Mouse (Mus musculus) stomach, embryonic 14.5 days (tissue): ENCODE results near the gene Doc2b. TPM values are rescaled to one million over a fixed set of nuclear protein-coding genes. Genes with fewer than 3 reads are reported as not detected.

Source experiments
- ATAC-seq: fragments of 200-750 bp; cut with Nextera tagmentation; 2 replicates; pipeline ENCODE4 v1.8.0; 2017; ENCODE audit warnings: low read depth, moderate TSS enrichment; ENCODE audit not compliant: insufficient number of reproducible peaks, insufficient read depth, low FRiP score
- H3K27ac ChIP-seq: fragments of 300-500 bp; sonication (generic); 2 replicates; pipeline ENCODE4 v1.5.1; 2014; ENCODE audit warnings: mild to moderate bottlenecking, low read length, moderate library complexity, mixed read lengths
- H3K27me3 ChIP-seq: fragments of 300-500 bp; sonication (generic); 2 replicates; pipeline ENCODE4 v1.6.1; 2014; ENCODE audit warnings: low read length, control low read depth, mixed read lengths; ENCODE audit not compliant: control insufficient read depth, insufficient read depth
- H3K36me3 ChIP-seq: fragments of 300-500 bp; sonication (generic); 2 replicates; pipeline ENCODE4 v1.6.1; 2014; ENCODE audit warnings: mild to moderate bottlenecking, control low read depth, low read length, moderate library complexity, mixed read lengths; ENCODE audit not compliant: control insufficient read depth, insufficient read depth
- H3K4me1 ChIP-seq: fragments of 300-500 bp; sonication (generic); 2 replicates; pipeline ENCODE4 v1.6.1; 2014; ENCODE audit warnings: low read length, control low read depth, mixed read lengths; ENCODE audit not compliant: control insufficient read depth, insufficient read depth
- H3K4me2 ChIP-seq: fragments of 300-500 bp; sonication (generic); replicated peaks from 2 replicates; pipeline ENCODE4 v1.6.1; 2014; ENCODE audit warnings: low read depth, low read length, control low read depth
- H3K4me3 ChIP-seq: fragments of 300-500 bp; sonication (generic); 2 replicates; pipeline ENCODE4 v1.5.1; 2014; ENCODE audit warnings: low read depth, low read length, control low read depth
- H3K9ac ChIP-seq: fragments of 300-500 bp; sonication (generic); replicated peaks from 2 replicates; pipeline ENCODE4 v1.6.1; 2014; ENCODE audit warnings: low read depth, mild to moderate bottlenecking, control low read depth, low read length, moderate library complexity, mixed read lengths
- H3K9me3 ChIP-seq: fragments of 300-500 bp; sonication (generic); 2 replicates; pipeline ENCODE4 v1.6.1; 2016; ENCODE audit warnings: low read depth, low read length, control low read depth; ENCODE audit not compliant: control insufficient read depth
- WGBS: fragments of 180-500 bp; shearing (Covaris S2); extraction: QIAGEN DNeasy Blood & Tissue Kit; methylation state at CpG from one replicate; pipeline ENCODE4 v1.1.7; 2014; 5-methylcytosine and 5-hydroxymethylcytosine counted together
- polyA plus RNA-seq: library from polyadenylated mRNA; unstranded; fragments of >200 nt; fragmentation: Nextera tagmentation; extraction: Ambion mirVana; gene quantifications from 2 replicates; pipeline ENCODE4 v1.2.1, GENCODE M21; 2014

Doc2b gene
- polyA plus RNA-seq, 1 experiment from 2014 or later, result 2.6 TPM

DNA sequence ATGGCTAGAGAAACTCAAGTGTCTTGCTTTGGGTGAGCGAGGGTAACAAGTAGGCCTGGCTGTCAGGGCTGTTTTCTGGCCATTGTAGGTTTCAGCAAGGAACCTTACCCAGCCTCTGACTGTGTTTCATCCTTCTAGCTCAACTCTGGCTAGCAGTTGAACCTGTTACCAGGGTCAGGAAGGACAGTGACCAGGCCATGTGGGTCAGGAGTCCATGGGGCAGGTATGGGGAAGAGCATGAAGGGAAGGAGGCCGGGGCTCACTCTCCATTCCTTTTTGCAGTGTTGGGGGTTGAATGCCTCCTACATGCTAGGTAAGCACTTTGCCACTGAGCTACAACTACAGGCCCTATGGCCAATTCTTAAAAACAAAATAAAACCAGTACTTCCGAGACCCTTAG lies 34.5 kb upstream of the Doc2b start:
- WGBS, result 93% methylated on average over 3 of the region's 3 CpGs
- no peak overlapping the region for H3K9ac ChIP-seq
- no peak for ATAC-seq

DNA sequence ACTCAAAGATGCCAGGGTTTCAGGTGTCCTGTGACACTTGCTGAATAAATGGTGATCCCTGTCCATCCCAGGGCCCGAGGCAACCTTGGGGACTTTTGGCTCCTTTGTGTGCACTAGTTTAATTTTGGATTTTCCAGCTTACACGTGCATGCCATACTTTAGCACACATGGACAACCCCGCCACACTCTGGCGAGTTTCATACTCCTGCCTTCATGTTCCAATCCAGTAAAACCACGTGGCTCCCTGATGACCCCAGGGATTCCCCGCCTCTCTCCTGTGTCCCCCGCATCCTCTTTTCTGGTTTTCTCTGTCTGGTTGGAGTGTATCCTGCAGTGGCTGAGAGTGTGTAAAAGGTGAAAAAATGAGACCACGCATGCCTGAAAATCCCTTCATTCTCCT lies 31.6 kb upstream of the Doc2b start:
- Histone ChIP-seq H3K4me3 (no peak overlapping the region), H3K9ac (no peak overlapping the region), H3K36me3 (no peaks in the 10 kb centered on the region), H3K4me1 (no peaks in the 10 kb centered on the region), H3K27ac (no peak overlapping the region), H3K27me3 (no peaks in the 10 kb centered on the region), H3K4me2 (no peak overlapping the region), H3K9me3 (no peaks in the 10 kb centered on the region)
- no peak for ATAC-seq
- 86% methylated on average over 8 of the region's 8 CpGs for WGBS

More for the DNA sequence above, 34.5 kb upstream of the Doc2b start:
- H3K9me3 ChIP-seq, result no peaks in the 10 kb centered on the region
- H3K4me3 ChIP-seq, result no peak overlapping the region
- no peak overlapping the region for H3K4me2 ChIP-seq
- no peak overlapping the region for H3K27ac ChIP-seq
- no peaks in the 10 kb centered on the region for H3K36me3 ChIP-seq
- no peaks in the 10 kb centered on the region for H3K27me3 ChIP-seq
- H3K4me1 ChIP-seq, result no peaks in the 10 kb centered on the region

DNA sequence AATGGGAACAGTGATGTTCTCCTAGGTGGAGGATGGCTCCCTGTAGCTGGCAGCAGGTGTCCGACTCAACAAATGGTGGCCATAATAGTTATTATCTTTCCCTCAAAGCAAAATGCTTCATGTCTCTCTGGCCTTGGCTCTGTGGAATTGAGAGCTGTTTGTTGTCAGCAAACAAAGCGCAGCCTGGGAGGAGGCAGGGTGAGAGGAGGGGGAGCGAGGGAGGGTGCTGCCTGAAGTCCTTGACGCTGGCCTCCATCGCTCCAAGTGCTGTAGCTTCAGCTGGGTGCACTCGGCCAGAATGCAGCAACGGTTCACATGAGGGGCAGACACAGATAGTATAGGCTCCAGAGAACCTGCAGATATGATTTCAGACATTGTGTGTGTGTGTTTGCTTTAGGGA lies 27.7 kb upstream of the Doc2b start:
- Histone ChIP-seq H3K4me3 (no peak overlapping the region), H3K36me3 (no peaks in the 10 kb centered on the region), H3K27ac (no peak overlapping the region), H3K27me3 (no peaks in the 10 kb centered on the region), H3K9me3 (no peaks in the 10 kb centered on the region), H3K4me2 (no peak overlapping the region), H3K4me1 (no peaks in the 10 kb centered on the region), H3K9ac (no peak overlapping the region)
- ATAC-seq, result no peak
- WGBS, result 51% methylated on average over 7 of the region's 7 CpGs

DNA sequence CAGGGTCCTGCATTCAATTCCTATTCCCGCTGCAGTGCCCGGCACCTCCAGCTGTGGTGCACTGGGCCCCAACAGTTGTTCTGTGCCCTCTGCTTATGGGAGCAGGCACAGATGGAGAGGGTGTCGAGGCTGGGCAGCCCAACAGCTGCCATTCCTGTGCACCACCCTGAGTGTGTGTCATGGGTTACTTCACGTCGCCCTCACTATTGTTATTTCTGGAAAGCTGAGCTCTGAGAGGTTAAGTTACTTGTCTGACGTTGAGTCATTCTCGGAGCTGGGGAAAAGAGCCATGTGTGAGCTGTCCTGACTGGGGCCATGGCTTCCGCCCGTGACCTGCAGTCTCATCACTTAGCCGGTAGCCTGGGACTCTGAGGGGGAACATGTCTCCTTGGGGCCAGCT lies 17.2 kb upstream of the Doc2b start:
- WGBS, result 48% methylated on average over 10 of the region's 10 CpGs
- Histone ChIP-seq H3K36me3 (no peaks in the 10 kb centered on the region), H3K27me3 (no peaks in the 10 kb centered on the region)

DNA sequence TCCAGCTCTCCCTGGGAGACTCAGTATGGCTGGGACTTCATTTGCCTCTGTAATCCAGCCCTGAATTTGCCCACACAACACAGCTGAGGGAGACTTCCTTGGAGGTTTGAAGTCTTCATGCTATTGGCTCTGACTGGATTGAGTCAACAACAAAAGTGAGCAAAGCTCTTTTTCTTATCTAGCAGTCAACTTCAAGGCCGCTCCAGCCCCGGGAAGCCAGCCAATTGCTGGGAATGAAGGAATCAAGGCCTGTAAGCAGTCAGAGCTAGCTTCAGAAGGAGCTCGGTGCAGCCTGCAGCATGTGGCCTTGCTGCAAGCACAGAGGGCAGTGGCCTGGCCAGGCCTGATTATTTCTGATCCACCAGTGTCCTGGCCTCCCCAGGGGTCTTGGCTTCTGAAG lies 16.1 kb upstream of the Doc2b start:
- H3K27ac ChIP-seq, result peak overlapping the region; percentile 95
- H3K36me3 ChIP-seq, result no peaks in the 10 kb centered on the region
- H3K9me3 ChIP-seq, result no peaks in the 10 kb centered on the region
- H3K4me2 ChIP-seq, result no peak overlapping the region
- H3K9ac ChIP-seq, result no peak overlapping the region
- no peak overlapping the region for H3K4me3 ChIP-seq
- H3K27me3 ChIP-seq, result no peaks in the 10 kb centered on the region
- peak; percentile 77 for ATAC-seq
- WGBS, result 18% methylated on average over 3 of the region's 3 CpGs
- H3K4me1 ChIP-seq, result peaks cover 28% of the 10 kb centered on the region

More for the DNA sequence above, 17.2 kb upstream of the Doc2b start:
- ATAC-seq, result no peak
- Histone ChIP-seq H3K9ac (no peak overlapping the region), H3K4me2 (no peak overlapping the region), H3K4me3 (no peak overlapping the region), H3K27ac (peak overlapping the region; percentile 95), H3K9me3 (no peaks in the 10 kb centered on the region), H3K4me1 (peaks cover 24% of the 10 kb centered on the region)

DNA sequence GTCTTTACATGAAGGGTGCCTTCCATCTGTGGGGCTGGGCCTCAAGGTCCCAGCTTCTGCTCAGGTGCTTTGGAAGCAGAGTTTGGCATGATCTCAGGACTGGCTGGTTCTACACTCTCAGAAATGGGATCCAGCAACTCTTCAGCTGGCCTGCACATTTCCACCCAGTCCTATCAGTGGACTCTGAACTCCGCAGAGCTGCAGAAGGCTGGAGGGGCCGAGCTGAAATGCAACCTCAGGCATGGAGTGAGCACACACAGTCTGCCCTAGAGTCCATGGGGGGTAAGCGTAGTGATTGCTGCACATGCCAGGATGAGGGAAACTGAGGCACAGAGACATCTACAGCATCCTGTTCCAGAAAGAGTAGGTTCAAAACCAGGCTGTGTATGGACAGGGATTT lies 14.7 kb upstream of the Doc2b start:
- ATAC-seq, result no peak
- Histone ChIP-seq H3K36me3 (no peaks in the 10 kb centered on the region), H3K27ac (peak overlapping the region; percentile 3; the same call in 1 of the 2 replicates), H3K9ac (no peak overlapping the region), H3K27me3 (no peaks in the 10 kb centered on the region), H3K9me3 (no peaks in the 10 kb centered on the region), H3K4me1 (peaks cover 28% of the 10 kb centered on the region), H3K4me3 (no peak overlapping the region), H3K4me2 (no peak overlapping the region)
- 92% methylated on average over 3 of the region's 3 CpGs for WGBS

DNA sequence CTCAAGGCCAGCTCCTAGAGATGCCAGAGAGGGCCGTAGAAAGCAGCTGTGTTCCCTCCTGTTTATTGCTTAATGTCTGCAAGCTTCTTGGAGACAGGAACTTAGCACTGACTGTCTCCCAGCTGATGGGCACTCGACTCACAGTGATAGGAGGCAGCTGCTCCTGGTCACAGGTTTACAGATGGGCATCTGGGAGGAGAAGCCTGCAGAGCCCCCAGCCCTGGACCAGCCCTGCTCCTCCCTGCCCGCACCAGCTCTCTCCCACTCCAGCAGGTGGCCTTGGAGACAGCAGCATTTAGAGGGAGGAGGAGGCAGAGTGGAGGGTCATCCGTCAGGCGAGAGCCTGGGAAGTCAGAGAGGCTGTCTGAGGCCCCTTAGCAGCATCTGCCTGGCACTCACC lies 11.6 kb upstream of the Doc2b start:
- Histone ChIP-seq H3K9ac (no peak overlapping the region), H3K27ac (no peak overlapping the region), H3K9me3 (no peaks in the 10 kb centered on the region), H3K4me1 (peaks cover 15% of the 10 kb centered on the region), H3K36me3 (no peaks in the 10 kb centered on the region), H3K27me3 (no peaks in the 10 kb centered on the region), H3K4me2 (no peak overlapping the region), H3K4me3 (no peak overlapping the region)
- ATAC-seq, result peak; percentile 40; the same call in 1 of the 2 replicates
- 17% methylated on average over 5 of the region's 5 CpGs for WGBS

DNA sequence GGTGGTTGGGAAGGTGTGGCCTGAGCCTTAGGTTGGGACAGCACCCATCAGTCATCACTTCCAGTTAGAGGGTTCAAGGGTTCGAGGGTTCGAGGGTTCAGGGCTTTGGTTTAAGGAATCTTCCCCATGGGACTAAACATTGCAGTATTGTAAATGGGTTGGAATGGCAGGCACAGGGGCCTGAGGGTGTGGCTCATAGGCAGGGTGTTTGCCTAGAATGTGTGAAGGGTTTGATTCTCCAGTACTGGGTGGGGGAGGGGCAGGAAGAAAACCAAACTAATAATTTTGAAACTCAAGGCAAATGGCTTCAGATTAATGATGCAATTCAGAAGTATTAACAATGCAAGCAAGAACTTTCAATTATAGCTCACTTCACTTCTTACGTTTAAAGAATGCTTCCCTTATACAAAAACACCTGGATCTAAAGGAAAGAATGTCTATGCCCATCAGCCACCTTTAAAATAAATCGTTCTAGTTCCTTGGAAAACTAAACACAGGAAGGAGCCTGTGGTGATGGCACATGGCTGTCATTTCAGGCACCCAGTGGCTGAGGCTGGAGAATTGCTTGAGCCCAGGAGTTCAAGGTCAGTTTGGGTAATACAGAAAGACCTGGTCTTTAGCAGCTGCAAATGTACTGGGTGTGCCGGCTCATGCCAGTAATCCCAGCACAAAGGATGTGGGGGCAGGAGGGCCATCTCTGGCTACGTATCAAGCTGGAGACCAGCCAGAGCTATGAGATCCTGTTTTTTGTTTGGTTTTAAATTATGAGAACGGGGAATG lies 6.1 kb upstream of the Doc2b start:
- Histone ChIP-seq H3K36me3 (no peaks in the 10 kb centered on the region), H3K9ac (no peak overlapping the region), H3K27me3 (no peaks in the 10 kb centered on the region), H3K4me3 (no peak overlapping the region), H3K4me1 (peaks cover 8% of the 10 kb centered on the region; the same call in 1 of the 2 replicates), H3K9me3 (no peaks in the 10 kb centered on the region), H3K4me2 (no peak overlapping the region), H3K27ac (no peak overlapping the region)
- ATAC-seq, result no peak
- WGBS, result 63% methylated on average over 7 of the region's 7 CpGs

DNA sequence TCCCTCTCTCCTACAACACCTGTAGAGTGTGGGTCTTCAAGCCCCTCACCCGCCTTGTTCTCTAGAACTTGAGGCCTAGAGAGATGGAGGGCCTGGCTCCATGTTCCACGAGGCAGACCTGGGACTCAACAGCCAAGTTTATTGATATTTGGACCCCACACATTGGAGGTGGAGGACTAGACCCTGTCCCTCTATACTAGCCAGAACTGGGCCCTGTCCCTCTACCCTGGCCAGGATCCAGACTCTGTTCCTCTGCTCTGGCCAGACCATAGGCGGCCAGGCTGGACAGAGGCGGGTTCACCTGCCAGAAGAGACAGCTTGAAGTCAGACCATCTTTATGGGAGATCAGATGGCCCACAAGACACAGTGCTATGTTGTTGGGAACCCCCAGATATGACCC lies 5.5 kb upstream of the Doc2b start:
- Histone ChIP-seq H3K9me3 (no peaks in the 10 kb centered on the region), H3K4me2 (no peak overlapping the region), H3K4me3 (no peak overlapping the region), H3K27ac (no peak overlapping the region), H3K36me3 (no peaks in the 10 kb centered on the region), H3K27me3 (no peaks in the 10 kb centered on the region), H3K9ac (no peak overlapping the region), H3K4me1 (peaks cover 8% of the 10 kb centered on the region; the same call in 1 of the 2 replicates)
- 80% methylated on average over 4 of the region's 4 CpGs for WGBS
- ATAC-seq, result no peak
